Mouse (Mus musculus): ENCODE results near the gene Gng7. TPM values are rescaled to one million over a fixed set of nuclear protein-coding genes. Genes with fewer than 3 reads are reported as not detected.

The Gng7 gene
- polyA plus RNA-seq, 1 experiment = 0.63 TPM

DNA sequence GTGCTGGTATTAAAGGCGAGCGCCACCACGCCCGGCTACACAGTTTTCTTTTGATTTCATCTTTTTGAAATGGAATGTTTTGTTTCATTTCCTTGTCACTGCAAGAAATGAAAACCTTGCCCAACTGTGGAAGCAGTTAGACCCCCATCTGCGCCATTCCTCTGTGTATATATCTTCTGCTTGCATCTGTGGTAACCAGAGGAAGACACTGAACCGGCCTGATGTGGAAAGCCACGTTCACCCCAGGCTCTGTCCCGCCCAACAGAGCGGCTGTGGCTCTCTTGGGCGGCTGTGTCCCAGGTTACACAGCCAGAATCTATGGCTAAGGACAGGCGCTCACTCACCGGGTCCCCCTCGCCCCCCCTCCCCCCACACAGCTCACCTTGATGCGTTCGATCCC is 62.3 kb downstream of the Gng7 start:
- Histone ChIP-seq H3K4me1 (replicated peaks; ENCODE audit: control insufficient read depth, insufficient read depth, low read length) (peaks cover 19% of the 10 kb centered on the region), H3K27me3 (ENCODE audit: control insufficient read depth, insufficient read depth, low read length) (no peaks in the 10 kb centered on the region), H3K4me3 (ENCODE audit: control insufficient read depth, insufficient read depth, low read length) (no peak overlapping the region), H3K36me3 (ENCODE audit: control insufficient read depth, insufficient read depth, low read length) (no peaks in the 10 kb centered on the region), H3K27ac (ENCODE audit: control insufficient read depth, insufficient read depth, low read length) (no peak overlapping the region)
- 21% methylated on average over 15 of the region's 15 CpGs for WGBS
- TF ChIP-seq POLR2A (IDR thresholded peaks at IDR 0.05; ENCODE audit: control insufficient read depth, extremely low read depth, insufficient read depth, low read length, poor library complexity) = no peak
- no peak for TF ChIP-seq CTCF (IDR thresholded peaks at IDR 0.05; ENCODE audit: borderline replicate concordance, control insufficient read depth, extremely low read depth, insufficient read depth, low read length, poor library complexity)
- DNase-seq = no peak

GRCm38 (mm10) chr10:80951761-80952390 is 62.9 kb downstream of the Gng7 start:
- no peak overlapping the region for H3K27ac ChIP-seq (ENCODE audit: control insufficient read depth, insufficient read depth, low read length)
- no peaks in the 10 kb centered on the region for H3K36me3 ChIP-seq (ENCODE audit: control insufficient read depth, insufficient read depth, low read length)
- TF ChIP-seq POLR2A (IDR thresholded peaks at IDR 0.05; ENCODE audit: control insufficient read depth, extremely low read depth, insufficient read depth, low read length, poor library complexity) (no peak), CTCF (IDR thresholded peaks at IDR 0.05; ENCODE audit: borderline replicate concordance, control insufficient read depth, extremely low read depth, insufficient read depth, low read length, poor library complexity) (no peak)
- WGBS = 77% methylated on average over 10 of the region's 10 CpGs
- H3K4me1 ChIP-seq (replicated peaks; ENCODE audit: control insufficient read depth, insufficient read depth, low read length) = peaks cover 18% of the 10 kb centered on the region
- no peaks in the 10 kb centered on the region for H3K27me3 ChIP-seq (ENCODE audit: control insufficient read depth, insufficient read depth, low read length)
- no peak for DNase-seq
- H3K4me3 ChIP-seq (ENCODE audit: control insufficient read depth, insufficient read depth, low read length) = no peak overlapping the region

DNA sequence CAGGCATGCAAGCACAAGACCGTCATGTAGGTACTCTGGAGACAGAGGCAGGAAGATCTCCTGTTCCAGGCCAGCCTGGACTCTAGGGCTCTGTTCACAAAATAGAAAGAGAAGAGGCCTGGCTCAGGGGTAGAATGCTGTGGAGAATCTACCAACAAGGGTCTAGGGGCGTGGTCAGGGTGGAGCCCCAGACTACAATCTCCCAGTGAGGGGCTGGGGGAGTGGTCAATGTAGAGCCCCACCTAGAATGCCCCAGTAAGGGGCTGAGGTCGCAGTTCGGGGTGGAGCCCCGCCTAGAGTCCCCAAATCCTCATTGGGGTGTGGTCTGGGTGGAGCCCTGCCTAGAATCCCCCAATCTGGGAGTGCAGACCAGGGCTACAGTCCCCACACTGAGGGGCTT is 64.4 kb downstream of the Gng7 start:
- 90% methylated on average over 5 of the region's 5 CpGs for WGBS
- DNase-seq = no peak
- Histone ChIP-seq H3K4me1 (replicated peaks; ENCODE audit: control insufficient read depth, insufficient read depth, low read length) (peaks cover 8% of the 10 kb centered on the region), H3K4me3 (ENCODE audit: control insufficient read depth, insufficient read depth, low read length) (no peak overlapping the region), H3K27me3 (ENCODE audit: control insufficient read depth, insufficient read depth, low read length) (no peaks in the 10 kb centered on the region), H3K27ac (ENCODE audit: control insufficient read depth, insufficient read depth, low read length) (no peak overlapping the region), H3K36me3 (ENCODE audit: control insufficient read depth, insufficient read depth, low read length) (no peaks in the 10 kb centered on the region)
- no peak for TF ChIP-seq CTCF (IDR thresholded peaks at IDR 0.05; ENCODE audit: borderline replicate concordance, control insufficient read depth, extremely low read depth, insufficient read depth, low read length, poor library complexity)
- no peak for TF ChIP-seq POLR2A (IDR thresholded peaks at IDR 0.05; ENCODE audit: control insufficient read depth, extremely low read depth, insufficient read depth, low read length, poor library complexity)

- Histone ChIP-seq H3K4me1 (replicated peaks; ENCODE audit: control insufficient read depth, insufficient read depth, low read length) (peaks cover 8% of the 10 kb centered on the region), H3K27ac (ENCODE audit: control insufficient read depth, insufficient read depth, low read length) (no peak overlapping the region), H3K27me3 (ENCODE audit: control insufficient read depth, insufficient read depth, low read length) (no peaks in the 10 kb centered on the region), H3K36me3 (ENCODE audit: control insufficient read depth, insufficient read depth, low read length) (no peaks in the 10 kb centered on the region), H3K4me3 (ENCODE audit: control insufficient read depth, insufficient read depth, low read length) (no peak overlapping the region)
- no peak for TF ChIP-seq POLR2A (IDR thresholded peaks at IDR 0.05; ENCODE audit: control insufficient read depth, extremely low read depth, insufficient read depth, low read length, poor library complexity)
- TF ChIP-seq CTCF (IDR thresholded peaks at IDR 0.05; ENCODE audit: borderline replicate concordance, control insufficient read depth, extremely low read depth, insufficient read depth, low read length, poor library complexity) = no peak
- DNase-seq = no peak
- WGBS = 89% methylated on average over 3 of the region's 3 CpGs
These were observed 65.7 kb downstream of the Gng7 start for GRCm38 (mm10) chr10:80949081-80949480.

- Histone ChIP-seq H3K36me3 (ENCODE audit: control insufficient read depth, insufficient read depth, low read length) (no peaks in the 10 kb centered on the region), H3K4me1 (replicated peaks; ENCODE audit: control insufficient read depth, insufficient read depth, low read length) (peaks cover 8% of the 10 kb centered on the region), H3K27me3 (ENCODE audit: control insufficient read depth, insufficient read depth, low read length) (no peaks in the 10 kb centered on the region), H3K4me3 (ENCODE audit: control insufficient read depth, insufficient read depth, low read length) (no peak overlapping the region), H3K27ac (ENCODE audit: control insufficient read depth, insufficient read depth, low read length) (no peak overlapping the region)
- DNase-seq = no peak
- no peak for TF ChIP-seq CTCF (IDR thresholded peaks at IDR 0.05; ENCODE audit: borderline replicate concordance, control insufficient read depth, extremely low read depth, insufficient read depth, low read length, poor library complexity)
- no peak for TF ChIP-seq POLR2A (IDR thresholded peaks at IDR 0.05; ENCODE audit: control insufficient read depth, extremely low read depth, insufficient read depth, low read length, poor library complexity)
- WGBS = 24% methylated on average over 6 of the region's 6 CpGs
These were observed 66.2 kb downstream of the Gng7 start for GRCm38 (mm10) chr10:80948570-80948969.

- Histone ChIP-seq H3K4me1 (replicated peaks; ENCODE audit: control insufficient read depth, insufficient read depth, low read length) (peaks cover 11% of the 10 kb centered on the region), H3K27ac (ENCODE audit: control insufficient read depth, insufficient read depth, low read length) (no peak overlapping the region), H3K36me3 (ENCODE audit: control insufficient read depth, insufficient read depth, low read length) (no peaks in the 10 kb centered on the region), H3K4me3 (ENCODE audit: control insufficient read depth, insufficient read depth, low read length) (no peak overlapping the region), H3K27me3 (ENCODE audit: control insufficient read depth, insufficient read depth, low read length) (no peaks in the 10 kb centered on the region)
- WGBS = 77% methylated on average over 2 of the region's 2 CpGs
- no peak for DNase-seq
- TF ChIP-seq POLR2A (IDR thresholded peaks at IDR 0.05; ENCODE audit: control insufficient read depth, extremely low read depth, insufficient read depth, low read length, poor library complexity) = no peak
- no peak for TF ChIP-seq CTCF (IDR thresholded peaks at IDR 0.05; ENCODE audit: borderline replicate concordance, control insufficient read depth, extremely low read depth, insufficient read depth, low read length, poor library complexity)
These were observed 66.9 kb downstream of the Gng7 start for GRCm38 (mm10) chr10:80947802-80948201.
